Mouse (Mus musculus) spleen, adult 2 months (tissue): Measurements from ENCODE around the gene Dido1.

Experiments
- CTCF ChIP-seq: fragments of 200-500 bp; IDR thresholded peaks from 2 replicates; pipeline ENCODE4 v1.5.1; 2011; ENCODE audit warnings: mild to moderate bottlenecking, inconsistent platforms; ENCODE audit not compliant: insufficient read depth, insufficient read length, insufficient replicate concordance; ENCODE audit errors: extremely low read depth
- POLR2A ChIP-seq: fragments of 200-500 bp; IDR thresholded peaks from 2 replicates; pipeline ENCODE4 v1.6.1; 2011; ENCODE audit warnings: low read depth, low read length, inconsistent platforms

DNA sequence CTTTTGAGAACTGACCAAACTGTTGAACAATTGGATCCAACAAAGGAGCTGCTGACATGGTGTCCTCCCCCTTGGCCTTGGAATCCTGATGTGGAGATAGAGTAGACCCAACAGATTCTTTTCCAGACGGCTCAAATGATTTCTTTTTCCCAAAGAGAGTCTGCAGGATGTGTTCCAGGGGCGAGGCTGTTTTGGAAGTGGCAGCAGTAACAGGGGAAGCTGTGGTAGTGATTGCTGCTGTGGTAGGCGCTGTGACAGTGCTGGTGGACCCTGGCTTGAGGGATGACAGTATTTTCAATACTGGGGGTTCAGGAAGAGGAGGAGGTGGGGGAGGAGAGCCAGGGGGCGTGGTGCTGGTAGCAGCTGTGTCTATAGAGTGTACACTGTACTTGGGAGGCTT lies 47.8 kb downstream of the Dido1 start:
- TF ChIP-seq CTCF (no peak), POLR2A (no peak)
